Mouse (Mus musculus): ENCODE data around the gene 1700069L16Rik. TPM values are rescaled to one million over a fixed set of nuclear protein-coding genes. Genes with fewer than 3 reads are reported as not detected.

The 1700069L16Rik gene
- polyA plus RNA-seq, 1 experiment from 2014 or later: not detected

DNA sequence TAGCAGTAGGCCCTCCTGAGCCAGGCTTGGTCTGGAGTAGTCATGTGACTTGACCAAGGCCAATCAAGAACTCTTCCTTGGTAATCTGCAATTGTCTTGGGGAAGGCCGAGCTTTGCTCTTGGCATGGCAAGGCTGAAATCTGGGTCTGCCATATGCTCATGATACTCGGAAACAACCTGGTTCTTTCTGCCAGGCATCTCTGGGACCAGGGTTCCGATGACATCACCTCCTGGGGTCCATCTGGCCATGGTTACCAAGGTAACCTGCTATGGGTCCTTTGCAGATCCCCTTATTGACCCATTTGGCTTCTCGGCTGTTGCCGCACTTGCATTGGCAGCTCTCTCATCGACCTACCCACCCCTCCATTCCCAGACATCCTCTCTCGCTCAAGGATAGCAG, 3.4 kb upstream of the 1700069L16Rik start:
- 86% methylated on average over 7 of the region's 7 CpGs for WGBS
- Histone ChIP-seq H3K27ac (ENCODE audit: low read length) (no peak overlapping the region), H3K4me2 (replicated peaks; ENCODE audit: low read depth, low read length) (no peak overlapping the region), H3K9me3 (ENCODE audit: control insufficient read depth, low read depth, low read length) (no peaks in the 10 kb centered on the region), H3K27me3 (ENCODE audit: control insufficient read depth, insufficient read depth, low read length) (no peaks in the 10 kb centered on the region), H3K4me1 (ENCODE audit: control insufficient read depth, insufficient read depth, low read length) (no peaks in the 10 kb centered on the region), H3K36me3 (ENCODE audit: control insufficient read depth, insufficient read depth, low read length) (no peaks in the 10 kb centered on the region), H3K4me3 (ENCODE audit: low read depth, low read length) (no peak overlapping the region), H3K9ac (replicated peaks; ENCODE audit: low read depth, low read length) (no peak overlapping the region)
- ATAC-seq (ENCODE audit: insufficient number of reproducible peaks, insufficient read depth, low FRiP score, low read depth): no peak

GRCm38 (mm10) chr5:113727238-113727637, 2.7 kb upstream of the 1700069L16Rik start:
- WGBS: 57% methylated on average over 12 of the region's 12 CpGs
- ATAC-seq (ENCODE audit: insufficient number of reproducible peaks, insufficient read depth, low FRiP score, low read depth): no peak
- H3K27ac ChIP-seq (ENCODE audit: low read length): no peak overlapping the region
- no peak overlapping the region for H3K9ac ChIP-seq (replicated peaks; ENCODE audit: low read depth, low read length)
- no peaks in the 10 kb centered on the region for H3K4me1 ChIP-seq (ENCODE audit: control insufficient read depth, insufficient read depth, low read length)
- H3K4me3 ChIP-seq (ENCODE audit: low read depth, low read length): no peak overlapping the region
- no peaks in the 10 kb centered on the region for H3K9me3 ChIP-seq (ENCODE audit: control insufficient read depth, low read depth, low read length)
- H3K4me2 ChIP-seq (replicated peaks; ENCODE audit: low read depth, low read length): no peak overlapping the region
- H3K27me3 ChIP-seq (ENCODE audit: control insufficient read depth, insufficient read depth, low read length): no peaks in the 10 kb centered on the region
- H3K36me3 ChIP-seq (ENCODE audit: control insufficient read depth, insufficient read depth, low read length): no peaks in the 10 kb centered on the region

DNA sequence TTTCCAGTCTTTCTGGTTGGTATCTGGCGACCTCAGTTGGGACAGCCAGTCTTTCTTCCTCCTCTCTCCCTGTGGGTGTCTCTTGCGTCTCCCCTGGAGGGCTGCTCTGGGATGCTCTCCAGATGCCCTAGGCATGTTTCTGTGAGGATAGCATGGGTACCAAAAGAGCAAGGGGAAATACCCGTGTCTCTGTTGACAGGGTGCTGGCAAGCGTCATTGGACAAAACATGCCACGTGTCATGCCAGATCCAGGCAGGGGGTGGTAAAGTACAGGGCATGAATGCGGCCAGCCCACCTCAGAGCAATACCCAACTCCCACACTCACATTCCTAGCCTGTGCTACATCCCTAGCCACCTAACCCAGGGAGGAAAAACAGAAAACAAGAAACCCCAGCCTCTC, 2.0 kb upstream of the 1700069L16Rik start:
- H3K4me1 ChIP-seq (ENCODE audit: control insufficient read depth, insufficient read depth, low read length): no peaks in the 10 kb centered on the region
- no peak for ATAC-seq (ENCODE audit: insufficient number of reproducible peaks, insufficient read depth, low FRiP score, low read depth)
- 76% methylated on average over 6 of the region's 6 CpGs for WGBS

GRCm38 (mm10) chr5:113725417-113725816, 845 bp upstream of the 1700069L16Rik start:
- Histone ChIP-seq H3K27ac (ENCODE audit: low read length) (no peak overlapping the region), H3K9me3 (ENCODE audit: control insufficient read depth, low read depth, low read length) (no peaks in the 10 kb centered on the region), H3K4me1 (ENCODE audit: control insufficient read depth, insufficient read depth, low read length) (no peaks in the 10 kb centered on the region), H3K9ac (replicated peaks; ENCODE audit: low read depth, low read length) (no peak overlapping the region), H3K4me2 (replicated peaks; ENCODE audit: low read depth, low read length) (no peak overlapping the region), H3K27me3 (ENCODE audit: control insufficient read depth, insufficient read depth, low read length) (no peaks in the 10 kb centered on the region), H3K4me3 (ENCODE audit: low read depth, low read length) (no peak overlapping the region), H3K36me3 (ENCODE audit: control insufficient read depth, insufficient read depth, low read length) (no peaks in the 10 kb centered on the region)
- ATAC-seq (ENCODE audit: insufficient number of reproducible peaks, insufficient read depth, low FRiP score, low read depth): no peak
- 76% methylated on average over 12 of the region's 12 CpGs for WGBS

More for the DNA sequence above, 2.0 kb upstream of the 1700069L16Rik start:
- Histone ChIP-seq H3K4me3 (ENCODE audit: low read depth, low read length) (no peak overlapping the region), H3K4me2 (replicated peaks; ENCODE audit: low read depth, low read length) (no peak overlapping the region), H3K36me3 (ENCODE audit: control insufficient read depth, insufficient read depth, low read length) (no peaks in the 10 kb centered on the region), H3K9ac (replicated peaks; ENCODE audit: low read depth, low read length) (no peak overlapping the region), H3K27me3 (ENCODE audit: control insufficient read depth, insufficient read depth, low read length) (no peaks in the 10 kb centered on the region), H3K27ac (ENCODE audit: low read length) (no peak overlapping the region), H3K9me3 (ENCODE audit: control insufficient read depth, low read depth, low read length) (no peaks in the 10 kb centered on the region)

- no peaks in the 10 kb centered on the region for H3K27me3 ChIP-seq (ENCODE audit: control insufficient read depth, insufficient read depth, low read length)
- H3K4me2 ChIP-seq (replicated peaks; ENCODE audit: low read depth, low read length): no peak overlapping the region
- ATAC-seq (ENCODE audit: insufficient number of reproducible peaks, insufficient read depth, low FRiP score, low read depth): no peak
- H3K9me3 ChIP-seq (ENCODE audit: control insufficient read depth, low read depth, low read length): no peaks in the 10 kb centered on the region
- H3K9ac ChIP-seq (replicated peaks; ENCODE audit: low read depth, low read length): no peak overlapping the region
- WGBS: 31% methylated on average over 8 of the region's 8 CpGs
- no peak overlapping the region for H3K4me3 ChIP-seq (ENCODE audit: low read depth, low read length)
- H3K36me3 ChIP-seq (ENCODE audit: control insufficient read depth, insufficient read depth, low read length): no peaks in the 10 kb centered on the region
- no peak overlapping the region for H3K27ac ChIP-seq (ENCODE audit: low read length)
- no peaks in the 10 kb centered on the region for H3K4me1 ChIP-seq (ENCODE audit: control insufficient read depth, insufficient read depth, low read length)
These were observed 870 bp downstream of the 1700069L16Rik start for GRCm38 (mm10) chr5:113723567-113724237.

GRCm38 (mm10) chr5:113722224-113723013, 2.2 kb downstream of the 1700069L16Rik start:
- WGBS: 85% methylated on average over 10 of the region's 10 CpGs
- ATAC-seq (ENCODE audit: insufficient number of reproducible peaks, insufficient read depth, low FRiP score, low read depth): no peak

GRCm38 (mm10) chr5:113719221-113719661, 5.3 kb downstream of the 1700069L16Rik start:
- Histone ChIP-seq H3K4me3 (ENCODE audit: low read depth, low read length) (no peak overlapping the region), H3K4me2 (replicated peaks; ENCODE audit: low read depth, low read length) (no peak overlapping the region), H3K27me3 (ENCODE audit: control insufficient read depth, insufficient read depth, low read length) (no peaks in the 10 kb centered on the region), H3K4me1 (ENCODE audit: control insufficient read depth, insufficient read depth, low read length) (no peaks in the 10 kb centered on the region), H3K9me3 (ENCODE audit: control insufficient read depth, low read depth, low read length) (no peaks in the 10 kb centered on the region), H3K27ac (ENCODE audit: low read length) (no peak overlapping the region), H3K36me3 (ENCODE audit: control insufficient read depth, insufficient read depth, low read length) (no peaks in the 10 kb centered on the region), H3K9ac (replicated peaks; ENCODE audit: low read depth, low read length) (no peak overlapping the region)
- ATAC-seq (ENCODE audit: insufficient number of reproducible peaks, insufficient read depth, low FRiP score, low read depth): no peak
- WGBS: 86% methylated on average over 8 of the region's 8 CpGs

More at GRCm38 (mm10) chr5:113722224-113723013, 2.2 kb downstream of the 1700069L16Rik start:
- H3K27me3 ChIP-seq (ENCODE audit: control insufficient read depth, insufficient read depth, low read length): no peaks in the 10 kb centered on the region
- H3K9me3 ChIP-seq (ENCODE audit: control insufficient read depth, low read depth, low read length): no peaks in the 10 kb centered on the region
- H3K36me3 ChIP-seq (ENCODE audit: control insufficient read depth, insufficient read depth, low read length): no peaks in the 10 kb centered on the region
- H3K9ac ChIP-seq (replicated peaks; ENCODE audit: low read depth, low read length): no peak overlapping the region
- no peak overlapping the region for H3K4me3 ChIP-seq (ENCODE audit: low read depth, low read length)
- H3K4me2 ChIP-seq (replicated peaks; ENCODE audit: low read depth, low read length): no peak overlapping the region
- H3K27ac ChIP-seq (ENCODE audit: low read length): no peak overlapping the region
- H3K4me1 ChIP-seq (ENCODE audit: control insufficient read depth, insufficient read depth, low read length): no peaks in the 10 kb centered on the region

DNA sequence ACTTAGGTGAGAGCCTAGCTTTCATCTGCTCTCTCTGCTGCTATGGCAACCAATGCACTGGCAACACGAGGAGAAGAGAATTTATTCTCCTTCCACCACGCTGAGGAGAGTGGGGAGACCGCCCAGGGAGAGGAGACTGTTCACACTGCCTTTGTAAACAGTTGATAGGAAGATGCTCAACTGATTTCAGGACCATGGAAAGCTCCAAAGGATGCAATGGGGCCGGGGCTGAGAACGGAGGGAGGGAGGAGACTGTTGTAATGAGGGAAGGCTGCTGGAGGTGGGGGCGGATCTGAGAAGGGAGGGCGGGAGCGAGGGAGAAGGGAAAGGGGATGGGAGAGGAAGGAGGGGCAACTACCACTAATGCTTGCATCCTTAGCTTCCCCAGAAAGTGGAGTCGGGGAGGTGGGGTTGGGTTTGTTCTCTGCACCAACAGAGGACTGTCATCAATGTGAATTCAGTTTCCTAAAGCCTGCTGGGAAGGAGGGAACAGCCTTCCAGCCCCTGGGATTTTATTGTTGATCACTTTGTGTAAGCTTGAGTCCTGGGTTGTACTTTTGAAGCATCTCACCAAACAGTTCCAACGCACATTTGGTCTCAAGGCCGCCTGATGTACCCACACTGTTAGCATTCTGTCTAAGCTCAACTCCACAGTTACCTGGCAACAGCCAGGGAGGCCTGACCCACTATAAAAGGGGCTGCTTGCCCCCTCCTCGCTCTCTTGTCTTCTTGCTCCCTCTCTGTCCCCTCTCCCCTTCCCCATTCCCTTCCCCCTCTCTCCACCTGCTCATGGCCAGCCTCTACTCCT, 7.8 kb downstream of the 1700069L16Rik start:
- Histone ChIP-seq H3K4me3 (ENCODE audit: low read depth, low read length) (no peak overlapping the region), H3K36me3 (ENCODE audit: control insufficient read depth, insufficient read depth, low read length) (no peaks in the 10 kb centered on the region), H3K9me3 (ENCODE audit: control insufficient read depth, low read depth, low read length) (no peaks in the 10 kb centered on the region), H3K4me1 (ENCODE audit: control insufficient read depth, insufficient read depth, low read length) (no peaks in the 10 kb centered on the region), H3K27ac (ENCODE audit: low read length) (no peak overlapping the region), H3K4me2 (replicated peaks; ENCODE audit: low read depth, low read length) (no peak overlapping the region), H3K9ac (replicated peaks; ENCODE audit: low read depth, low read length) (no peak overlapping the region), H3K27me3 (ENCODE audit: control insufficient read depth, insufficient read depth, low read length) (no peaks in the 10 kb centered on the region)
- 11% methylated on average over 12 of the region's 12 CpGs for WGBS
- peak; percentile 6; the same call in 1 of the 2 replicates for ATAC-seq (ENCODE audit: insufficient number of reproducible peaks, insufficient read depth, low FRiP score, low read depth)
